Mouse (Mus musculus): ENCODE data around the gene Eloa.

GRCm38 (mm10) chr4:136028132-136028564, 6.6 kb upstream of the Eloa start:
- TF ChIP-seq CTCF (IDR thresholded peaks at IDR 0.05; ENCODE audit: extremely low read depth, insufficient read depth, low read length) (no peak), POLR2A (IDR thresholded peaks at IDR 0.05; ENCODE audit: extremely low read depth, insufficient read depth, low read length) (no peak)
